Mouse (Mus musculus): Measurements from ENCODE around the gene Ppp1r8.

DNA sequence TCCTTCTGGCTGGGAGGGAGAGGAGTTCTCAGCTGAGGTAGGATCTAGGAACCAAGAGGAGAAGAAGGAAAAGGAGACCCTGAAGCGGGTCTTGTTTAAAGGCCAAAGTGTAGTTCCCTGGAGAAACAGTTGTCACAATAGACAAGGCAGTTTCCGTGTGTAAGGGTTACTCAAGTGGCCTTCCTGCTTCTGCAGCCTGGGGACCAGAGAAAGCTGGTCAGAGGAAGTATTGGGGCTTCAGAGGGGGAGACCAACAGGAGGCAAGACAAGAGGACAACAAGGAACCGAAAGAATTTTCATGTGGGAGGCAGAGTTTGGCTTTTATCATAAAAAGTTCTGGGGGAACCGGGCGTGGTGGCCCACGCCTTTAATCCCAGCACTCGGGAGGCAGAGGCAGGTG lies 26.6 kb downstream of the Ppp1r8 start:
- TF ChIP-seq CTCF (IDR thresholded peaks at IDR 0.05): no peak
- TF ChIP-seq EP300 (IDR thresholded peaks at IDR 0.05): no peak

Measured in lung, postnatal 0 days (tissue).